Mouse (Mus musculus) midbrain, embryonic 15.5 days (tissue): Measurements from ENCODE around the gene Cdh18. TPM values are rescaled to one million over a fixed set of nuclear protein-coding genes. Genes with fewer than 3 reads are reported as not detected.

ENCODE experiments used
- ATAC-seq: fragments of 200-750 bp; cut with Nextera tagmentation; replicated peaks from 2 replicates; pipeline ENCODE4 v1.8.0; 2017; ENCODE audit warnings: moderate TSS enrichment
- H3K27ac ChIP-seq: fragments of 300-500 bp; sonication (generic); 2 replicates; pipeline ENCODE4 v1.5.1; 2015; ENCODE audit warnings: mild to moderate bottlenecking, inconsistent platforms
- H3K27me3 ChIP-seq: fragments of 300-500 bp; sonication (generic); replicated peaks from 2 replicates; pipeline ENCODE4 v1.6.1; 2015; ENCODE audit warnings: inconsistent platforms
- H3K36me3 ChIP-seq: fragments of 300-500 bp; sonication (generic); replicated peaks from 2 replicates; pipeline ENCODE4 v1.6.1; 2015; ENCODE audit warnings: inconsistent platforms
- H3K4me1 ChIP-seq: fragments of 300-500 bp; sonication (generic); 2 replicates; pipeline ENCODE4 v1.6.1; 2015; ENCODE audit warnings: inconsistent platforms
- H3K4me2 ChIP-seq: fragments of 300-500 bp; sonication (generic); 2 replicates; pipeline ENCODE4 v1.6.1; 2015; ENCODE audit warnings: inconsistent platforms, mild to moderate bottlenecking, moderate library complexity
- H3K4me3 ChIP-seq: fragments of 300-500 bp; sonication (generic); 2 replicates; pipeline ENCODE4 v1.5.1; 2015; ENCODE audit warnings: mild to moderate bottlenecking, inconsistent platforms
- H3K9ac ChIP-seq: fragments of 300-500 bp; sonication (generic); 2 replicates; pipeline ENCODE4 v1.6.1; 2015; ENCODE audit warnings: mild to moderate bottlenecking, inconsistent platforms
- H3K9me3 ChIP-seq: fragments of 300-500 bp; sonication (generic); 2 replicates; pipeline ENCODE4 v1.6.1; 2016; ENCODE audit warnings: inconsistent platforms
- WGBS: fragments of 180-500 bp; shearing (Covaris S2); methylation state at CpG from one replicate; pipeline ENCODE4 v1.1.7; 2015; ENCODE audit warnings: mixed read lengths; 5-methylcytosine and 5-hydroxymethylcytosine counted together
- polyA plus RNA-seq: library from polyadenylated mRNA; unstranded; fragments of >200 nt; fragmentation: Nextera tagmentation; extraction: Ambion mirVana; gene quantifications from 2 replicates; pipeline ENCODE4 v1.2.1, GENCODE M21; 2015

Gene Cdh18
- polyA plus RNA-seq, 1 experiment from 2014 or later, result 10.6 TPM

DNA sequence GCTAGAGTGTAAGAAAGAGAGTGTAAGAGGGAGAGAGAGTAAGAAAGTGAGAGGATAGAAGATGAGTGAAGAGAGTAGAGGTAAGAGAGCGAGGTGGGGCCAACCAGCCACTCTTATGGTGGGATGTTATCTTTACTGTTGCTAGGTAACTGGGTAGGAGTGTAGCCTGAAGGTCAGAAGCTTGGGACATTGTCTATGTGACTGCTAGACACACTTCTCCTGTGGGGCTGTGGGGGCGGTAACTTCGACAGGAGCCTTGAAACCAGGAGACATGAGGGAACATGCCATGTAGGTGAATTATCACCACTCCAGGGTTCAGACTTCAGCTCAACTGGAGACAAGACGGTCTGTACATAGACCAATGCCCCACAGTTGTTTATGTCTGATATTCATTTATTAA lies 227.5 kb downstream of the Cdh18 start:
- H3K9ac ChIP-seq, result no peak overlapping the region
- ATAC-seq, result no peak
- H3K9me3 ChIP-seq, result no peaks in the 10 kb centered on the region
- H3K36me3 ChIP-seq, result no peaks in the 10 kb centered on the region
- 90% methylated on average over 4 of the region's 4 CpGs for WGBS
- H3K4me3 ChIP-seq, result no peak overlapping the region
- H3K27me3 ChIP-seq, result no peaks in the 10 kb centered on the region
- H3K4me2 ChIP-seq, result no peak overlapping the region
- no peak overlapping the region for H3K27ac ChIP-seq
- H3K4me1 ChIP-seq, result no peaks in the 10 kb centered on the region

DNA sequence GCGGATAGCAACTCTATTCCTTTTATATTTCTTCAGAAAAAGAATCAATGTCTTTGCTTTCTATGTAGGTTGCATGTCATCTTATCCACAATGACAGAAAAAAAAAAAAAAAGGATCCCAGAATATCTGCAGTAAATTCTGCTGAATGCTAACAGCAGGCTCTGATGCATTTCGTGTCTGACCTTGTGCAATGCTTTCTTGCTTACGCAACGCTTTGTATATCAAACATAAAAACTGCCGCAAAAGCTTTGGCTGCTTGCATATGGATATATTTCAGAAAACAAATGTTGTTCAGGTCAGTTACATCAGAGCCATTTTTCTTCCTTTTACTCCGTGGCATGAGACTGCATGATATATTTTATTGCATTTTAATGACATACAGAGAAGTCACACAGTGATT lies 240.9 kb downstream of the Cdh18 start:
- 79% methylated on average over 6 of the region's 6 CpGs for WGBS

DNA sequence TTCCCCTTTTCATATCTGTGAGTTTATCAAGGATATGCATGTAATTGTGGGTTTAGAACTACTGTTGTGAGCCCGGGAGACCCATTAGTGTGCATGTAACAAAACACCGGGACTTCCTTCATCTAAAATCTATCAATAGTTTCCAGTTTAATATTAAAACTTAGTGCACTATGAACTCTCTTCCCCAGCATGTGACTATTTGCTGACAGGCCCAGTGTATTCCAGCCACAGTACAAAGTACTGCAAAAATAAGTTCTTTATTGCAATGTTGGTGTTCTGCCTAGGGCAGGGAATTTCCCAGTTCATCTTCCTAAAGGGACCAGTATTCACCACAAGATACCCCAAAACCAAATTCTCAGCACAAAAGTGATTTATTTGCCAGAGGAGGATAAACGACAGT lies 243.0 kb downstream of the Cdh18 start:
- WGBS, result 90% methylated on average over 3 of the region's 3 CpGs
- Histone ChIP-seq H3K9me3 (no peaks in the 10 kb centered on the region), H3K4me3 (no peak overlapping the region), H3K27ac (no peak overlapping the region), H3K36me3 (no peaks in the 10 kb centered on the region), H3K4me1 (no peaks in the 10 kb centered on the region), H3K9ac (no peak overlapping the region), H3K4me2 (no peak overlapping the region), H3K27me3 (no peaks in the 10 kb centered on the region)
- no peak for ATAC-seq

More for the DNA sequence above, 240.9 kb downstream of the Cdh18 start:
- no peaks in the 10 kb centered on the region for H3K36me3 ChIP-seq
- H3K4me2 ChIP-seq, result no peak overlapping the region
- H3K4me3 ChIP-seq, result no peak overlapping the region
- no peaks in the 10 kb centered on the region for H3K27me3 ChIP-seq
- no peak for ATAC-seq
- no peaks in the 10 kb centered on the region for H3K9me3 ChIP-seq
- no peaks in the 10 kb centered on the region for H3K4me1 ChIP-seq
- H3K9ac ChIP-seq, result no peak overlapping the region
- no peak overlapping the region for H3K27ac ChIP-seq

GRCm38 (mm10) chr15:22833127-22833526 lies 284.3 kb downstream of the Cdh18 start:
- no peak overlapping the region for H3K27ac ChIP-seq
- H3K9ac ChIP-seq, result no peak overlapping the region
- H3K9me3 ChIP-seq, result no peaks in the 10 kb centered on the region
- no peak overlapping the region for H3K4me2 ChIP-seq
- no peaks in the 10 kb centered on the region for H3K4me1 ChIP-seq
- no peak overlapping the region for H3K4me3 ChIP-seq
- no peaks in the 10 kb centered on the region for H3K27me3 ChIP-seq
- no peaks in the 10 kb centered on the region for H3K36me3 ChIP-seq
- ATAC-seq, result no peak

DNA sequence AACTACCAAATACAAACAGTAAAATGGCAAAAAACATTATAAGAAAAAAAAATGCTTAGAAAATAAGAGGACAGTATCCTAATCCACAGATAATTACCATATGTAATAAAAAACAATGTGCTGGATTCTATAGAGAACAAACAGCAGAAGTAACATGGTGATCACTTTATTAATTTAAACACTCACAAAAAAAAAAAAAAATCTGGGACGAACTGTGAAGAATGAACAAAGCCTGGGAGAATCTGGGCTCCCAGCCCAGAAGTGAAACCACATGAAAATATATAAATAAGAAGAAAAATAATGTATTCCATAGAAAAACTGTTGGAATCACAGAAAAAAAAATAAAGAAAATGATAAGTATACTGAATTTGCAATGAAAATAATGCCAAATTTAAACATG lies 288.4 kb downstream of the Cdh18 start:
- H3K27ac ChIP-seq, result no peak overlapping the region
- no peak overlapping the region for H3K9ac ChIP-seq
- 73% methylated on average over 1 of the region's 1 CpGs for WGBS
- H3K4me2 ChIP-seq, result no peak overlapping the region
- no peaks in the 10 kb centered on the region for H3K27me3 ChIP-seq
- no peaks in the 10 kb centered on the region for H3K4me1 ChIP-seq
- no peaks in the 10 kb centered on the region for H3K36me3 ChIP-seq
- ATAC-seq, result no peak
- H3K4me3 ChIP-seq, result no peak overlapping the region
- no peaks in the 10 kb centered on the region for H3K9me3 ChIP-seq

DNA sequence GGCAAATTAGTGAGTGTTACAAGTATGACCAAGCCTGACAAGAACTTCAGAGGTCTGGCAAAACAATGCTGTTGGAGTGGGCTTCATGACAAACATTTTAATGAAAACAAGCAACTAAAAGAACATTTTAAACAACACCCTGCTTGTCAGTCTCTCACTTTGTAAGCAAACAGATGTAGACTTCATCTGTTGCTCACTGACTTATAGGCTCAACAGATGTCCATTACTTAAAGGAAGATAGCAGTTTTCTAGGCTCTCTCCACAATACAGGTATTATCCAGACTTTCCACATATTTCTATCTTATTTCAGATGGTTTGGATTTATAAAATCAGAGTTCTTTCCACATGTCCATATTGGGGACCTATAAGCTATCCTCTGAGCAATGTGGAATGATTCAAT lies 308.9 kb downstream of the Cdh18 start:
- H3K27me3 ChIP-seq, result no peaks in the 10 kb centered on the region
- no peaks in the 10 kb centered on the region for H3K36me3 ChIP-seq
- ATAC-seq, result no peak

GRCm38 (mm10) chr15:22870679-22871078 lies 321.9 kb downstream of the Cdh18 start:
- Histone ChIP-seq H3K9me3 (no peaks in the 10 kb centered on the region), H3K27ac (no peak overlapping the region), H3K4me1 (no peaks in the 10 kb centered on the region), H3K4me3 (no peak overlapping the region), H3K4me2 (no peak overlapping the region), H3K9ac (no peak overlapping the region), H3K27me3 (no peaks in the 10 kb centered on the region), H3K36me3 (no peaks in the 10 kb centered on the region)
- WGBS, result 78% methylated on average over 1 of the region's 1 CpGs
- ATAC-seq, result no peak

More for the DNA sequence above, 308.9 kb downstream of the Cdh18 start:
- Histone ChIP-seq H3K4me3 (no peak overlapping the region), H3K9me3 (no peaks in the 10 kb centered on the region), H3K9ac (no peak overlapping the region), H3K4me2 (no peak overlapping the region), H3K27ac (no peak overlapping the region), H3K4me1 (no peaks in the 10 kb centered on the region)

DNA sequence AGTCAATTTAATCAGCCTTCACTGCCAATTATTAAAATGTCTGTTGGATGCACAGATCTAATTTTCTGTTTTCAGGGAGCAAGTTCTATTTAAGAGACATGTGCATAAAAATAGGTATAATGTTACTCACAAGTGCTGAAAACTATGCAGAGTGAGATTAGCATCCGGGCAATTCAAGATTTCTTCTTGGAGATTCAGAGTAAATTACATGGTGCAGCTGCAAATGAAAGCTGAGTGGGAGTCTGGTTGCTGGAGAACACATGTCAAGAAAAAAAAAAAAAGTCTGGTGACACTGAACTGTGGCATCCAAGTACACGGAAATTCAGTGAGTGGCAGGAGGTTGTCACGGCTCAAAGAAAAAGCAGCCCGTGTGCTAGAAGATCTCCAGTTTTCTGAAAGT lies 348.9 kb downstream of the Cdh18 start:
- H3K9ac ChIP-seq, result no peak overlapping the region
- no peaks in the 10 kb centered on the region for H3K4me1 ChIP-seq
- H3K27me3 ChIP-seq, result no peaks in the 10 kb centered on the region
- no peaks in the 10 kb centered on the region for H3K9me3 ChIP-seq
- H3K4me3 ChIP-seq, result no peak overlapping the region
- no peak; the same call in 1 of the 2 replicates for ATAC-seq
- H3K36me3 ChIP-seq, result no peaks in the 10 kb centered on the region
- no peak overlapping the region for H3K4me2 ChIP-seq
- WGBS, result 56% methylated on average over 4 of the region's 4 CpGs
- H3K27ac ChIP-seq, result no peak overlapping the region

DNA sequence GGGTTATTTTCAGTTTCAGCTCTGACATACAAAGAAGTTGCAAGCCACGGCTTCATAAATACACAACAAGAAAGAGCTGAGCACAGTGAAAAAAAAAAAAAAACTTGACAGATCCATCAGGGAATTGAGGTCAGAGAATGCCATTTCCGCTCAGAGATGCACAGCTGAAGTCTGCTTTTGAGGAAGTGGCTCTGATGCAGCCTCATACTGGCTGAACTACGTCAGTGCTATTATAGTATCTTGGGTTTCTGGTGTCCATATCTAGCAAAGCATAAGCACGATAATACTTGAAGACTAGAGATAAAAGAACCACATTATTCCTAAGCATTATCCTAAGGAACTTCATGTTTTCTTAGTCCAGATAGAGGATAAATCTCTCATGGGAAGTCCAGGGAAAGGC lies 349.4 kb downstream of the Cdh18 start:
- Histone ChIP-seq H3K27me3 (no peaks in the 10 kb centered on the region), H3K9ac (no peak overlapping the region), H3K4me3 (no peak overlapping the region), H3K9me3 (no peaks in the 10 kb centered on the region), H3K27ac (no peak overlapping the region), H3K36me3 (no peaks in the 10 kb centered on the region), H3K4me1 (no peaks in the 10 kb centered on the region), H3K4me2 (no peak overlapping the region)
- ATAC-seq, result no peak; the same call in 1 of the 2 replicates
- 68% methylated on average over 4 of the region's 4 CpGs for WGBS

DNA sequence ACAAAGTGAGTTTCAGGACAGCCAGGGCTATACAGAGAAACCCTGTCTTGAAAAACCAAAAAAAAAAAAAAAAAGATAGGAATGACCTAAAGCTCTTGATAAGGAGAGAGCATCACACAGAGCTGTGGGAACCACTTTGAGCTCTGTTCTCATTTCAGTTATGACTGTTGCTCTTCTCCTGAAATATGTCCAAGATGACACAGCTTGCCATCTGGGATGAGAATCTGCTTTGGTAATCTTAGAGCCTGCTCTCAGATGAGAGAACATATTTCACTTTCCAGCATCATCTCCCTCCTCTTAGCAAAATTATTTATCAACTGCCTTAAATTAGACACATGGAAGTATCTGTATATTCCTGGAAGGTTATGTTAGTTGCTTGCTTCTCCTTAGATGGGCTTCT lies 365.6 kb downstream of the Cdh18 start:
- no peaks in the 10 kb centered on the region for H3K36me3 ChIP-seq

DNA sequence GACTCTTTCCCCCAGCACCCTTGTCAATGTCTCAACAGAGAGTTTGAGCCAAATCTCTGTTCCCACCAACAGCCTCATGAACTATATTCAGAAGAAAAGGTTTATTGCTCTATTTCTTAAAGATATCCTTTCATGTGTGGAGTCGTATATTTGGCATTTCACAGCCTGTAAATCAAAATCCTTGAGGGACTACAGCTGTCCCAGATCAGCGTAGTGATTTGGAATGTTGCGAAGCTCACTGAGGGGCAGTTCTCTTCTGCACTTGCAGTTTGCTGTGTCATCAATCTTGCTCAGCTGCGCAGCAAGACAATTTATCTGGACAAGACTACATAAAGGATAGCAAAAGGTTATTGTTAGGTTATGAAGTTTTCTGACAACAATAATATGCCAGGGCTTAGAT lies 385.5 kb downstream of the Cdh18 start:
- Histone ChIP-seq H3K4me3 (no peak overlapping the region), H3K4me1 (no peaks in the 10 kb centered on the region), H3K27me3 (no peaks in the 10 kb centered on the region), H3K9ac (no peak overlapping the region), H3K4me2 (no peak overlapping the region), H3K36me3 (no peaks in the 10 kb centered on the region), H3K9me3 (no peaks in the 10 kb centered on the region), H3K27ac (no peak overlapping the region)
- WGBS, result 84% methylated on average over 4 of the region's 4 CpGs
- no peak for ATAC-seq

More for the DNA sequence above, 365.6 kb downstream of the Cdh18 start:
- Histone ChIP-seq H3K9me3 (no peaks in the 10 kb centered on the region), H3K9ac (no peak overlapping the region), H3K27me3 (no peaks in the 10 kb centered on the region), H3K4me3 (no peak overlapping the region), H3K4me1 (no peaks in the 10 kb centered on the region), H3K4me2 (no peak overlapping the region), H3K27ac (no peak overlapping the region)
- ATAC-seq, result no peak

DNA sequence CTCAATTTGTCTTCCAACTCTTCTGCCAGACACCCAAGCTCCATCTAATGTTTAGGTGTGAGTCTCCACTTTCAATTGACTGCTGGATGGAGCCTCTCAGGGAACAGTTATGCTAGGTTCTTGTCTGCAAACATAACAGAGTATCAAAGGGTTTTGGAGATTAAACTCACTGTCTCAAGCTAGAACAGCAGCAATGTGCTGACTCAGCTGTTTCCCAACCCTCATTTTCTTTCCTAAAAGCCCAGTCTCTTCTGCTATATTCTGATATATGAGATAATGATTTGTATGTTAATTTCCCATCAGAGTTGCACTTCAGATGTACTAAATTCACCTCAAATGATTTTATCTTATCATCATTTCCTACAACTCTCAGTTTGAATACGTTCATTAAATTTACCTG lies 398.4 kb downstream of the Cdh18 start:
- Histone ChIP-seq H3K4me1 (no peaks in the 10 kb centered on the region), H3K4me3 (no peak overlapping the region), H3K9me3 (no peaks in the 10 kb centered on the region), H3K9ac (no peak overlapping the region), H3K27me3 (no peaks in the 10 kb centered on the region), H3K27ac (no peak overlapping the region), H3K36me3 (no peaks in the 10 kb centered on the region), H3K4me2 (no peak overlapping the region)
- ATAC-seq, result no peak
- 86% methylated on average over 1 of the region's 1 CpGs for WGBS

GRCm38 (mm10) chr15:22969424-22969823 lies 420.6 kb downstream of the Cdh18 start:
- Histone ChIP-seq H3K9me3 (no peaks in the 10 kb centered on the region), H3K36me3 (no peaks in the 10 kb centered on the region), H3K27me3 (no peaks in the 10 kb centered on the region), H3K27ac (no peak overlapping the region), H3K4me3 (no peak overlapping the region), H3K4me1 (no peaks in the 10 kb centered on the region), H3K9ac (no peak overlapping the region), H3K4me2 (no peak overlapping the region)
- WGBS, result 70% methylated on average over 11 of the region's 11 CpGs
- no peak for ATAC-seq

- no peaks in the 10 kb centered on the region for H3K36me3 ChIP-seq
- no peak overlapping the region for H3K4me3 ChIP-seq
- no peak overlapping the region for H3K4me2 ChIP-seq
- no peaks in the 10 kb centered on the region for H3K27me3 ChIP-seq
- WGBS, result 85% methylated on average over 5 of the region's 5 CpGs
- H3K9ac ChIP-seq, result no peak overlapping the region
- no peak overlapping the region for H3K27ac ChIP-seq
- ATAC-seq, result no peak
- H3K4me1 ChIP-seq, result no peaks in the 10 kb centered on the region
- no peaks in the 10 kb centered on the region for H3K9me3 ChIP-seq
Measured at GRCm38 (mm10) chr15:22980136-22980535, 431.3 kb downstream of the Cdh18 start.
